Mouse (Mus musculus): ENCODE data around the gene Fabp2.
"Not testable (repeated sequence)": the region's sequence is repeated elsewhere in the genome, so short reads cannot be mapped to it uniquely, and the experiment has no call there.

The Fabp2 gene

DNA sequence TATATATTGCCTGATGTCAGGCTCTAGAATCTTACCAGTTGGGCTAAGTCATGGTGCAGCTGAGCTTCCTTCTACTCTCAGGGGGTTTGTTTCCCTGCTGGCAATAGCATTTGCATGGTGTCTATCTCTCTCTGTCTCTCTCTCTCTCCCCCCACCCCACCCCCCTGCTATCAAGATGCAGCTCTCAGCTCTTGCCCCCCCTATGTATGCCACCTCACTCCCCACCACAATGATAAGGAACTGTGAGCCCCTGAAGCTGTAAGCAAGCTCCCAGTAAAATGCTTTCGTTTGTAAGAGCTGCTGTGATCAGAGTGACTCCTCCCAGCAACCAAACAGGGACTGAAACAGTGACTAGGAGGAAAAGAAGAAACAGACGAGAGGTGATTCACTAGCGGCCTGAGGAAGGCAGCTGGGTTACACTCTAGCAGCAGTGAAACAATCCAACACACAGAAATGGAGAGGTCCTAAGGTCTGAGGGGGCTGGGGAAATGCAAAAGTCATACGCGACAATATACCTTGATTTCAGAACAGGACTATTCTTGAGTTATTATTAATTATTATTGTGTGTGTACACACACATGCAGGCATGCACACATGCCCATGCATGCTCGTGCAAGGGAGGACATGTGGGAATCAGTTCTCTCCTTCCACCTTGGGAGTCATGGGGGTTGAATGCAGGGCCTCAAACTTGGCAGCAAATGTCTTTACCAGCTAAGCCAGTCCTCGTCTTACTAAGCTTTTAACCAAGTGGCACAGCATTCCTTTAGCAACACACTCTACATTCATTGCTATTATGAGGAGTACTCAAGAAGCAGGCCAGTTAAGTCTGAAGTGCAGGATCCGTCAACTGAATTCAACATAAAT, 25.9 kb downstream of the Fabp2 start:
- DNase-seq (ENCODE audit: low read depth): no peak

DNA sequence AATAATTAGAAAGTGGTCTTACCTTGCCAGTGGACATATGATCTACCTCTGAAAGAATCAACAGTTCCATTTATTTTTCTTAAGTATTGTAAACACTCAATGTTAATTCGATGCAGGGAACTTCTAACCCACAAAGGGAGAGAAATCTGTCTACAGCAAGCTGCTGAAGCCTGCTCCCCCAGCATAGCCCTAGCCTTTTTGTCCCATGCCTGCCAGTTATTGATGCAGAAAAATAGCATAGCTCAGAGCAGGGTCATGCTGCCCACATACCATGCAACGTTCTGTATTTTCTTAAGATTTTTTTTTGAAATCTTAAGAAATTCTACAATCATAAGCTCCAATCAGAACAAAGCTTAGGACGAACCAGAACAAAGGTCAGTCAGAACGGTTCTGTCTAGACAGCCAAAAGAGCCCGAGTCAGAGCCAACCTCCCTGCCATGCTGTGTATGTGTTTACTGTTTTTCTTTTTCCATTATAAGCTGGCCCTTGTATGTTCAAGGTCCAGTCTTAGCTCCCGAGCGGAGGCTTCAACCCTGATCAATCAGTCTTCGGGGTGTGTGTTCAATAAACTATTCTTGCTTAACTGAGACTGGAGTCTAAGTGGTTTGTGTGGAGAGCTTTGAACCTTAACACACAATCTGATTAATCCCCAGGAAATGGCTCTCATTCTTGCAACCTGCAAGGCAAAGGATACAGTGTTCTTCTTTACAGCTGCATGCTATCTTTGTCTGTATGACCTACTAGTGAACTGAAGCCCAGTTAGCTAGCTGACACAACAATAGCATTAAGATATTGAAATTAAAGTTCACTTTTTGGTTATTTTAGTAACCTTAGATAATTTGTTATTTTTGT, 27.0 kb downstream of the Fabp2 start:
- no peak for DNase-seq (ENCODE audit: low read depth)

GRCm38 (mm10) chr3:122923147-122923546, 28.3 kb downstream of the Fabp2 start:
- peak; percentile 18 for DNase-seq (ENCODE audit: low read depth)

DNA sequence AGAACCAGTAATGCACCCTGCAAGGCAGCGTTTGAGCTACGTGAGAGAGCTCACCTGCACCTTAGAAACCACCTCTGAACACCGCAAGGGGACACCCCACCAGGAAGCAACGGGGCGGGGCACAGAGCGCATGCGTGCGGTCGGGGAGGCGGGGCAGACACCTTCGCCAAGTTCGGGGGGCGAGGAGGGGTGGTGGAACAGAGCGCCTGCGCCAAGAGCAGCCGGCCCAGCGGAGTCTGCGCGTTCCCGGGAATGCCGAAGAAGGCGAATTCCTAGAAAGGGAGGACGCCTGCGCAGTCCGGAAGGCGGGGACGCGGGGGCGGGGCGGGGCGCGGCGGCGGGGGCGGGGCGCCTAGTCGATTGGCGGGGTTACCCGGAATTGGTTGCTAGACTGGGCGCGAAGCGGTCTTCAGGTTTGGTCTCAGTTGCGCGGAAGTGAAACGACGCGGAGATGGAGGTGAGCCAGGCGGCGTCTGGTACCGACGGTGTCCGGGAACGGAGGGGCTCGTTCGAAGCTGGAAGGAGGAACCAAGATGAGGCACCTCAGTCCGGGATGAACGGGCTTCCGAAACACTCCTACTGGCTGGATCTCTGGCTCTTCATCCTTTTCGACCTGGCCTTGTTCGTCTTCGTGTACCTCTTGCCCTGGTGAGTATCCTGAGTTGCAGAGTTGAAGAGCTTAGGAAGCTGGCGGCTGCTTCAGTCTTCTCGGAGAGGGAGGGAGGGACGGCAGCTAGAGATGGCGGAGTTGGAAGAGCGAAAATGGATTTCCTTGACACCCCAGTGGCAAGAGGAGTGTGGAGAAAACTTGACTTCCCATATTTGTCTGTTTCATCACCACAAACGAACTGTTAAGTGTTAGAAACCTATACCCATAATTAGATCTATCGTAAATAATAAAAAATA, 29.4 kb downstream of the Fabp2 start, which contains the start of gene 1810037I17Rik:
Gene 1810037I17Rik, plus strand, starts transcription at position 195 of the 906 bp plus-strand sequence.
- peak; percentile 77 for DNase-seq (ENCODE audit: low read depth)

- no peak for DNase-seq (ENCODE audit: low read depth)
Measured at GRCm38 (mm10) chr3:122929723-122930122, 34.9 kb downstream of the Fabp2 start.

- DNase-seq (ENCODE audit: low read depth): no peak
Measured at GRCm38 (mm10) chr3:122932466-122932865, 37.6 kb downstream of the Fabp2 start.

- not testable (repeated sequence) for DNase-seq (ENCODE audit: low read depth)
Measured at GRCm38 (mm10) chr3:122937176-122937575, 42.3 kb downstream of the Fabp2 start.

- peak; percentile 46 for DNase-seq (ENCODE audit: low read depth)
Measured at GRCm38 (mm10) chr3:122939215-122939614, 44.3 kb downstream of the Fabp2 start.

GRCm38 (mm10) chr3:122943387-122943890, 48.6 kb downstream of the Fabp2 start:
- DNase-seq (ENCODE audit: low read depth): no peak

All from c-Kit-positive CD71-negative TER-119-negative erythroid progenitor cells, embryonic 14.5 days (primary cell).